Mouse (Mus musculus) kidney, postnatal 4 days (tissue): ENCODE data around the gene Sp3.
"Not testable (repeated sequence)": the region's sequence is repeated elsewhere in the genome, so short reads cannot be mapped to it uniquely, and the experiment has no call there.

Experiments
- DNase-seq, 2 experiments: peaks; one replicate each; pipeline ENCODE4 v3.0.0; 2021; ENCODE audit warnings: mixed read lengths in 2 of 2

Gene Sp3

DNA sequence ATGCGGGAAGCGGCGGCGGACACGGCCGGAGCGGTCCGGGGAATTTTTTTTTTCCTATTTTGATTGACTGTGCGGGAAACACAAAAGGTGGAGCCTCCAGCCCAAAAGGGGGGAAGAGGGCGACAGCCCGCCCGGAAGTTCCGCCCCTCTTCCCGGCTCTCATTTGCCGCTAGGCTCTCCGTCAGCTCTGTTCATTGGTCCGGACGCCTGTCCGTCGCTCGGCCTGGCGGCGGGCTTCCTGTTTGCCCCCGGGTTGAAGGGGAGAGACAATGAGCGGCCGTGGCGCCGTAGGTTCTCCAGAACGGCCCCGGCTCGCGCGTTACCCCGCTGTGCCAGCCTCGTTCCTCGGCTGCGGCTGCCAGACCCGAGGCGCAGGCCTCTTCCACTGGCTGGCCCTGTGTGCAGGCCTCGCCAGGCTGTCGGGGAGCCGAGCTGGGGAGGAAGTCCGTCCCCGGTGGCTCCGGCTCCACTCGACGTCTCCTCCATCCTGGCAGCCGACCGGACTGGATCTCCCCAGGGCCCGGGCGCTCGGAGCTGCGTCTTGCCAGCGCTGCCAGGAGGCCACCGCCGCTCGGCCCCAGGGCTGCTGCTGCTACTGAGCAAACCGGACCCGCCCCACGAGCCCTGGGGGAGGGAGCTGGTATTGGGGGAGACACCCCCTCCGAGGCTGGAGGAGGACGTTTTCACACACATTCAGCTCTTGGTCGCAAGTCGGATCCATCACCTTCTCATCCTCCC is at the start of gene Sp3:
Sp3 (minus strand) TSS at position 110 of the 738 bp plus-strand sequence.
- DNase-seq, result peak; percentile 98 to 99

- no peak for DNase-seq
These were observed 49.6 kb upstream of the Sp3 start for GRCm38 (mm10) chr2:73029846-73030245.

- no peak for DNase-seq
These were observed 47.8 kb upstream of the Sp3 start for GRCm38 (mm10) chr2:73028019-73028418.

DNA sequence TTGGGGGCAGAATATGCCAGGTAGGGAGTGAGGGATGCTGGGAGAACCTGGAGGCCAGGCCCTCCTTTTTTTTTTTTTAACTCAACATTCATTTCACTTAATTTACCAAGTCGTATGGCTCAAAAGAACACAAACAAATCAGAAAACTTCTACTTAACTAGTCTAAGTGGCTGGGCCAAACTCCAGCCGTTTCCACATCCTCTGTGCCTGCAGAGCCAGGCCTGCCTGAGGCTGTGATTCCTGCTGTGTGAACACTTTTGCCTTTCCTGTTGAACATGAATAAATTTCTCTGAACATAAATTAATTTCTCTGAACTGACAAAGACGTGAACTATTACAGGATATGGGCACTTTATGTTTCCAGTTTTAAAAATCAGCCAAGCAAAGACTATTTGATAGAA is 46.9 kb upstream of the Sp3 start:
- peak; percentile 18 to 37 for DNase-seq

GRCm38 (mm10) chr2:73023803-73024202 is 43.6 kb upstream of the Sp3 start:
- no peak for DNase-seq

DNA sequence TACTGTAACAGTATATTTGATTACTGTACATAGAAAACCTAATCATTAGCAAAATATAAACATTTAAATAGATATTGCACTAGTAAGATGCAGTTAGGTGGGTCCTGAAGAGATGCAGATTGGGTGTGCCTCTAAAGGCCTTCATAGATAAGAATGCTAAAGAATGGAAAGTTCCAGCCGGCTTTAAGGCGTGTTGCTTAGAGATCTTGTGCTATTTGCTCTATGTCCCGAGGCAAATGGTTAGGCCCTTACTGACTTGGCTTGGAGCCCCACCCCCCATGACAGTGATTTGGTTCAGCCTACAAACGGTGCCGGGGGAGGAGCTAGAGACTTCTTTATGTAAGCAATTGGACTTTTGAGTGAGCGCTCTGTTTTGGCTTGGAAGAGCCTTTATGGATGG is 40.8 kb upstream of the Sp3 start:
- no peak for DNase-seq

GRCm38 (mm10) chr2:73019371-73020146 is 39.3 kb upstream of the Sp3 start:
- peak in 1 of 2 experiments; percentile 29 for DNase-seq

- DNase-seq, result not testable (repeated sequence)
These were observed 33.8 kb upstream of the Sp3 start for GRCm38 (mm10) chr2:73014063-73014462.

DNA sequence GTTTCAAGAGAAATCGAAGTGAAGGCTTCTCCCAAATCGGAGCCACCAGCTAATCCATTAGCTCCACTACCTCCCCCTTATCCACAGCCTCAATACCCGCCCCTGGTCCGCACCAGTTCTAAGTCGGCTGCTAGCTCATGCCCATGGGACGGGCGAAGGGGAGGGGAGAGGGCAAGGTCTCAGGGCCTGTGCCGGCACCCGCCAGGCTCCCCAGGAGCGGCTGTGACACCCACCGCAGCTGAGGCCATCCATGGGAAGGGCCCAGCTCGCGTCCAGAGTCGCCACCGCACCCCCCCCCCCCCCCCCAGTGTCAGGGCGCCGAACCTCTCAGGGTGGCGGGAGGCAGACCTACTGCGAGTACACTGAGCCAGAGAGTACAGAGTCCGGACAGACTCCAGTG is 32.4 kb upstream of the Sp3 start:
- peak in 1 of 2 experiments; percentile 23 for DNase-seq

DNA sequence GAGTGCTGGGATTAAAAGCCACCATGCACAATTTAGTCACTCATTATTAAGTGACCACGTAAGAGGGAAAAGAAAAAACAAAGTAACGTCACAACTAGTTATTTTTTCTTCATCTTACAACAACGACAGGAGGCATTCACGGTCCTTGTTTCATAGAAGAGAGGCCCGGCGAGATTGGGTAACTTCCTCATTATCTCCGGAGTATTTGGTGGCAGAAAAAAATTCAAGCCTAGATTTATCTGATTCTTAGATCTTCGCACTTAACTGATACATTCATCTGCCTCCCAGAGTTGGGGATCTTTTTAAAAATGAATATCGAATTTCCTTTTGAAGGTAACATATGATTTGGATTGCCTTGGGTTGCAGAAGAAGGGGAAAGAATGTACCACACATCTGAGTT is 27.2 kb upstream of the Sp3 start:
- no peak for DNase-seq

- peak in 1 of 2 experiments; percentile 22 for DNase-seq
These were observed 25.6 kb upstream of the Sp3 start for GRCm38 (mm10) chr2:73005611-73006515.

DNA sequence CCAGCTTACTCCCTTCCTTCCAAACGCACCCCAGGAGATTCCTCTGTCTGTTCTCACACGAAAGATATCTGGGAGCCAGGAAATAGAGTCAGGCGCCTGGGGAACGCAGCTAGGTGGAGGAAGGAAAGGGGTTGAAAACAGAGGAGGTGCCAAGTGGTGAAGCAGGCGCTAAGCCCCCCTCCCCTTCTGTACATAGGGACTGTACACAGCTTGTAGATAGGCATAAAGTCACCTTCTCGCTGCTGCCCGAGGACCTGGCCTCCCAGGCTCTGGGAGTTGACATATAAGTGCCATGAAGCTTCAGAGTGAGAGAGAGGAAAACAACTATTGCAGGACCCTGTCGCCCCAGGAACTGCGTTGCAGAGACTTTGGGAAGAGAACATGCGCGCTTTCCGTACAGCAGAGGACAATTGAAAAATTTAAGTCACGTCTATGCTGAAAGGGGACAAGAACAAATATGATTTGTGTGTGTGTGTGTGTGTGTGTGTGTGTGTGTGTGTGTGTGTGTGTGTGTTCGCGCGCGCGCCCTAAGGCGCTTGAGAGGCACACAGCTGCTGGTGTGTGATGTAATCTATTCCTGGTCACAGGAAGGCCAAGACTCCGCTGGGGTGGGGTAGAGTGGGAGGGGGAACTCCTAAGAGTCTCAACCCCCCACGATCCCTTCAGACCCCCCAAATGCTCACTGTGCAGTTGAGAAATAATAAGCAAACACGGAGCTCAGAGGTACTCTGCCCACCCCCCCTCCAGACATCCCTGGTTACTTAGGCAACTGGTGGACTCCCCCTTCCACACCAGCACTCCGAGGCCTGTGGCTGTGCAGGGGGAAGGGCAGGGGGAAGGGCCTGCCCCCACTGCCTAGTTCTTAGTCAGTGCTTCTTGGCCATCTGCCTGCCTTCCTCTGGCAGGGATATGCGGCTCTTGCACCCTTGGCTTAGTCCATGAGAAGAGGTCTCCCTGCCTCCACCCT is 23.8 kb upstream of the Sp3 start:
- DNase-seq, result peak; percentile 76 to 85

DNA sequence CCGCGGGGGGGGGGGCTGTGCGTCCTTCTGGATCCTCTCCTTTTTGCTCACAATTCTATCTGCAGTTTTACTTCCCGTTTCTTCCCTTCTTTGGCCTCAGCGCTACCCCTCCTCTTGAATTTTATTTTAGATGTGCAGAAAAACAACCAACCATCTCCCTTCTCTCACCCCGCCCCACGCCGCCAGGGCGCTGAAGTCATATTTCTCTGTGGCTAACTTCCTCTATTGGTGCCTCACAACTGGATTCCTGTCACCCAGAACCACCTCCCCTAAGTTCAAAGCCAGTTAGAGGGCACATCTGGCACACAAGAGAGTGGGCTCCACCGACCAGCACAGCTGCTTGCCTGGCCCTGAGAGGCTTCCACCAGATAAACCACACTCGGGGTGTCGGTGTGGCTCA is 22.8 kb upstream of the Sp3 start:
- DNase-seq, result peak; percentile 31 to 50

DNA sequence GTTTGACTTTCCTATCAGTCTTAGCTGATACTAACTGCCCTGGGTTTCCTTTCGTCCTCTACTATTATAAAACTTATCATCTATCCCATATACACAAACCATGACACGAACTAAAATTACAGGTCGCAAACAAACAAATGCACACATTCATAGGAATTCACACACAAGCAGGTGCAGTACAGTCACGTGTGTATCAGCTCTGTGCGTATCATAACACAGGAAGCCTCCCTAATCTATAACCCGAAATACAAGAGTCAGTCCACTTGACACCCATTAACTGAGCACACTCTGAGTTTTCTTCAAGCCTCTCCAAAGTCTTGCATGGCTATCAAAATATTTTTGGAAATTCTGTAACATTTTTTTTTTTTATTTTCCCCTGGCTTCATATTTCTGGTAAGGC is 22.2 kb upstream of the Sp3 start:
- no peak for DNase-seq

- no peak for DNase-seq
These were observed 21.7 kb upstream of the Sp3 start for GRCm38 (mm10) chr2:73001994-73002393.

GRCm38 (mm10) chr2:73000194-73000593 is 19.9 kb upstream of the Sp3 start:
- no peak for DNase-seq

GRCm38 (mm10) chr2:72997586-72997985 is 17.3 kb upstream of the Sp3 start:
- no peak for DNase-seq

DNA sequence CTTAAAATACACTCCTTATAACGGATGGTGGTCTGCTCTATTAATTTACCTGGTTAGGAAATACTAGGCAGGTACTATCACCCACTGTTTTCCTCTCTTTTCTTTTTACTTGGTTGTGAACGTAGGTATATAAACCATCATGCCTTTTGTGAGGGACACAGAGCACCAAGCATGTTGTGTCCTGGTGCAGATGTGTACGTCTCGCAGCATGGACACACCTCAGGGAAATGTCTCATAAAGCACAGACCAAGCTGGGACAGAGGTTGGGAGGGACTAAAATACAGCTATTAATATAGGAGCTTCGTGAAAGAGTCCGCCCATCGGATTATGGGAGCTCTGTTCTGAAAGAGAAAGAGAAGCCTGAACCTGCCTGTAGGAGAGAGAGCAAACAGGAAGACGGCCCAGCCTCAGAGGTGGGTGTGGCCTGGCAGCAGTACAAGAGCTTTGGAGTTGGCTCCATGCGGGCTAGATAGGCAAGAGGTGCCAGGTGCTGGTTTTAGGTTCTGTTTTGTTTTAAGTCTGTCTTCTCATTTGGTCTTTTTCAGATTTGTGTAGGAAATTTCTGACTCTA is 16.6 kb upstream of the Sp3 start:
- peak; percentile 45 to 57 for DNase-seq

DNA sequence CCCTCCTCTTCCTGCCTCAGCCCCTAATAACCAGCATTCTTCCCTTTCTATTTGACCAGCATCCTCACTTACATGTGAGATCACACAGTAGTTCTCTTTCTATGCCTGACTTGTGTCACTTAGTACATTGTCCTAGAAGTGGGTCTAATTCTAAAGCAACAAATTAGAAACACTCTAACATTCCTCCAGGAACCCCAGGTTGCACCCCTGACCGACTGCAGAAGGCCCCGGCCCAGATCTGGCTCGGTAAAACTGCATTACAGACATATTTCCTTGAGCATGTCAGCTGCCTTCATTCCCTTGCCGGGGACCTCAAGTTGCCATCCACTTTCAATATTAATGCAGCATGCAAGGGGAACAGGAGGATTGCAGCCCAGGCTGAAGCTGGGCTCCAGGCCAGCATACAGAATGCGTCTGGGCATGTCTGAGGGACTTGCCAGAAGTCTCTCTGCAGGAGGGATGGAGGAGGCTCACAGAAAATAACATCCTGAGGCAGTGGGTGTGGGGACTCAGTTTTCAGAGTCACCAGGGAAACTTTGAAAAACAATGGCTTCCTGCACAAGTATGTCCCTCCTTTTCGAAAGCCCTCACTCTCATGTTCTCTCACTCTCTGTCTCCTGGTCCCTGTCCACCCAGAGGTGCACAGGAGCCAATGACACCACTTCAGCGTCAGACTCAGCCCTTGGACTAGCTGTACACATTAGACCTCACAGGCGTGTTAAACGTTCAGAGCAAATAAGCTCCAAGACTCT is 15.3 kb upstream of the Sp3 start:
- DNase-seq, result peak; percentile 60 to 72

- DNase-seq, result no peak
These were observed 13.9 kb upstream of the Sp3 start for GRCm38 (mm10) chr2:72994165-72994564.

GRCm38 (mm10) chr2:72992497-72992896 is 12.3 kb upstream of the Sp3 start:
- no peak for DNase-seq
